Mouse (Mus musculus) spleen, adult 18-20 months (tissue): ENCODE results near the gene Gpr179.

ENCODE experiments used
- DNase-seq, 2 experiments: peaks; one replicate each; pipeline ENCODE4 v3.0.0; 2022; ENCODE audit warnings: mixed read lengths in 2 of 2

Gene Gpr179

GRCm38 (mm10) chr11:97352027-97352684 is at the start of gene Gpr179:
TSS of gene Gpr179 (minus strand) at chr11:97352077.
- DNase-seq = no peak

GRCm38 (mm10) chr11:97401082-97401481 is 49.2 kb upstream of the Gpr179 start:
- DNase-seq = no peak

- DNase-seq = peak; percentile 64 to 74
Measured at GRCm38 (mm10) chr11:97399958-97400710, 48.3 kb upstream of the Gpr179 start.

- no peak for DNase-seq
Measured at GRCm38 (mm10) chr11:97398506-97398905, 46.6 kb upstream of the Gpr179 start.

- peak in 1 of 2 experiments; percentile 24 for DNase-seq
Measured at GRCm38 (mm10) chr11:97394146-97394545, 42.3 kb upstream of the Gpr179 start.

- no peak for DNase-seq
Measured at GRCm38 (mm10) chr11:97393658-97394057, 41.8 kb upstream of the Gpr179 start.

GRCm38 (mm10) chr11:97389127-97389526 is 37.2 kb upstream of the Gpr179 start:
- DNase-seq = no peak

GRCm38 (mm10) chr11:97387811-97388210 is 35.9 kb upstream of the Gpr179 start:
- no peak for DNase-seq

- DNase-seq = no peak
Measured at GRCm38 (mm10) chr11:97383764-97384163, 31.9 kb upstream of the Gpr179 start.

GRCm38 (mm10) chr11:97383017-97383416 is 31.1 kb upstream of the Gpr179 start:
- no peak for DNase-seq

GRCm38 (mm10) chr11:97380036-97380435 is 28.2 kb upstream of the Gpr179 start:
- DNase-seq = no peak

- DNase-seq = no peak
Measured at GRCm38 (mm10) chr11:97373402-97373801, 21.5 kb upstream of the Gpr179 start.

GRCm38 (mm10) chr11:97372159-97372864 is 20.4 kb upstream of the Gpr179 start:
- DNase-seq = no peak

- no peak for DNase-seq
Measured at GRCm38 (mm10) chr11:97370329-97371091, 18.6 kb upstream of the Gpr179 start.

- no peak for DNase-seq
Measured at GRCm38 (mm10) chr11:97368501-97368900, 16.6 kb upstream of the Gpr179 start.

GRCm38 (mm10) chr11:97365556-97365955 is 13.7 kb upstream of the Gpr179 start:
- DNase-seq = no peak

GRCm38 (mm10) chr11:97363644-97363995 is 11.7 kb upstream of the Gpr179 start:
- DNase-seq = peak in 1 of 2 experiments; percentile 13

- peak; percentile 11 to 35 for DNase-seq
Measured at GRCm38 (mm10) chr11:97362943-97363643, 11.2 kb upstream of the Gpr179 start.

GRCm38 (mm10) chr11:97362649-97362942 is 10.7 kb upstream of the Gpr179 start:
- no peak for DNase-seq

GRCm38 (mm10) chr11:97361948-97362648 is 10.2 kb upstream of the Gpr179 start, which contains the start of gene Socs7:
TSS of gene Socs7 (plus strand) at chr11:97362551.
- DNase-seq = peak; percentile 89 to 95

- peak; percentile 25 to 70 for DNase-seq
Measured at GRCm38 (mm10) chr11:97357663-97358062, 5.8 kb upstream of the Gpr179 start.

- no peak for DNase-seq
Measured at GRCm38 (mm10) chr11:97355247-97355646, 3.4 kb upstream of the Gpr179 start.
